Mouse (Mus musculus) gastrocnemius, postnatal 14 days (tissue): ENCODE data around the gene Sik3. TPM values are rescaled to one million over a fixed set of nuclear protein-coding genes. Genes with fewer than 3 reads are reported as not detected.
A peak's percentile ranks its signal among the peaks of the same experiment; 100 is the strongest.
"Not testable (repeated sequence)": the region's sequence is repeated elsewhere in the genome, so short reads cannot be mapped to it uniquely, and the experiment has no call there.

Experiments
- DNase-seq: peaks from one replicate; pipeline ENCODE4 v3.0.0; 2021; ENCODE audit warnings: mixed read lengths
- intact Hi-C: fragments of 180-260 bp; cut with DNase I; formaldehyde crosslinking; loops from one replicate; pipeline ENCODE4 v1.15.1; 2025; ENCODE audit warnings: low total_unique reads
- total RNA-seq, 2 experiments: library from RNA; stranded (reverse); gene quantifications; 2 replicates each; pipeline ENCODE4 v1.2.3; 2021

The Sik3 gene
- total RNA-seq, 2 experiments from 2014 or later = 37.4 TPM

DNA sequence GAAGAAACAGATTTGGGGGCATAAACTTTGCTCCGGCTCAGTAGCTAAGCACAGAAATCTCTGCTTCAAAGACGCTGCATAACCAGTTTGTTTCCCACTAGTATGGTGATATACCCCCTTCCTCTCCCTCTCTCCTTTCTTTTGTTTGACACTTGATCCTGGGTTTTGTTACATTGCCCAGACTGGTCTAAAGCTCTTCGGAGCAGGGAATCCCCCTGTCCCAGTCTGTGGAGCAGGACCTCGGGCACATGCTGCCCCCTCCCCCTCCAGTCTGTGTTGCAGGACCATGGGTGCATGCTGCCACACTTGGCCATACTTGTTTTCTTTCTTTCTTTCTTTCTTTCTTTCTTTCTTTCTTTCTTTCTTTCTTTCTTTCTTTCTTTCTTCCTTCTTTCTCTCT lies 77.4 kb downstream of the Sik3 start:
- no peak for DNase-seq
- intact Hi-C loops = no loop called here

- DNase-seq, intact Hi-C loops: not testable (repeated sequence)
Observed at GRCm38 (mm10) chr9:46091157-46091556, 78.5 kb downstream of the Sik3 start.

GRCm38 (mm10) chr9:46092633-46093032 lies 80.0 kb downstream of the Sik3 start:
- intact Hi-C loops = no loop called here
- DNase-seq = no peak

- intact Hi-C loops = no loop called here
- DNase-seq = no peak
Observed at GRCm38 (mm10) chr9:46098360-46098985, 85.9 kb downstream of the Sik3 start.

GRCm38 (mm10) chr9:46099107-46099506 lies 86.5 kb downstream of the Sik3 start:
- DNase-seq = no peak

GRCm38 (mm10) chr9:46103154-46103553 lies 90.5 kb downstream of the Sik3 start:
- no peak for DNase-seq
- intact Hi-C loops = no loop called here

More at GRCm38 (mm10) chr9:46099107-46099506, 86.5 kb downstream of the Sik3 start:
- intact Hi-C loops = no loop called here

- DNase-seq = no peak
- intact Hi-C loops = no loop called here
Observed at GRCm38 (mm10) chr9:46106105-46106504, 93.5 kb downstream of the Sik3 start.

- intact Hi-C loops = no loop called here
- DNase-seq = no peak
Observed at GRCm38 (mm10) chr9:46110648-46111047, 98.0 kb downstream of the Sik3 start.

GRCm38 (mm10) chr9:46111334-46111733 lies 98.7 kb downstream of the Sik3 start:
- intact Hi-C loops = no loop called here
- DNase-seq = no peak

DNA sequence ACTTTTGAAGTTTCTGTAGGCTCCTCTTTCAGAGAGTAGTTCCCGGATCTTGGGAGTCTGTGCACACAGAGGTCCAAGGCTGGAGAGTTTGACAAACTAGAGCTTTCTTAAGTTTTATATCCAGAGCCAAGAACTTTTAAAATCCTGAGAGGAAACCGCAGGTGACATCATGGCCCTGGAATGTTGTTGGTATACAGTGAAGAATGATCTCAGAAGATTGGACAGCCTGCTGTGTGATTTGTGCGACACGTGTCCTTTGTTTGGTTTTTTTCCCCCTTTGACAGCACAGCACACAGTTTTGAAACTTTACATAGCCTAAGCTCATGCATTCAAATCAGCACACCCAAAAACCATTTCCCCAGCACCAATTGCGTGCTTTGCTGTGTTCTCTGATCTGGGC lies 99.6 kb downstream of the Sik3 start:
- no peak for DNase-seq
- intact Hi-C loops = no loop called here

DNA sequence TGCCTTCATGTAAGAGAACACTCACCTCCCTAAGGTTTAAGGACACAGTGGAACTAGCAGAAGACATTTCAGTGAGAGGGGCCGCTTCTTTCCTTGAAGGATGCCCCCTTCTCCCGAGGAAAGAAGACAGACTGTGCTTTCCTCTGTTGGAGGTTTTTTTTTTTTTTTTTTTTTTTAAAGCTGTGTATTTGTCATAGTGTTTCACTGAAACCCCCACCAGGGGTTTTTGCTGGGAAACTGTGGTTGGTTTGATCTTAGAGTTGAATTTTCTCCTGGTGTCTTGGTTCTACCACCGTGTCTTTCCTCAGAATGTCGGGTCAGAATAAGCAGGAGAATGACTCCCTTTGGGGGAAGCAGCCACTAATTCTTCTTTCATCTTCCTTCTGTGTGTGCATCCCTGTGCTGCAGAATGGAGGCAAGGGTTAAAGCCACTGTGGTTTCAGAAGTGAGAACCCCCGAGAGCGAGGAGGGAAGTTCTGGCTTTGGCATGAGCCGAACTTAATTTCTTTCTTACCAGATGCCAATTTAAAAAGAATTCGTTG lies 106.3 kb downstream of the Sik3 start:
- DNase-seq = no peak
- intact Hi-C loops = no loop called here

GRCm38 (mm10) chr9:46119943-46120441 lies 107.4 kb downstream of the Sik3 start:
- DNase-seq = peak; percentile 86
- intact Hi-C loops = no loop called here

GRCm38 (mm10) chr9:46120468-46121253 lies 108.0 kb downstream of the Sik3 start:
- intact Hi-C loops = no loop called here
- no peak for DNase-seq

GRCm38 (mm10) chr9:46121486-46121885 lies 108.9 kb downstream of the Sik3 start:
- intact Hi-C loops = no loop called here
- DNase-seq = no peak

DNA sequence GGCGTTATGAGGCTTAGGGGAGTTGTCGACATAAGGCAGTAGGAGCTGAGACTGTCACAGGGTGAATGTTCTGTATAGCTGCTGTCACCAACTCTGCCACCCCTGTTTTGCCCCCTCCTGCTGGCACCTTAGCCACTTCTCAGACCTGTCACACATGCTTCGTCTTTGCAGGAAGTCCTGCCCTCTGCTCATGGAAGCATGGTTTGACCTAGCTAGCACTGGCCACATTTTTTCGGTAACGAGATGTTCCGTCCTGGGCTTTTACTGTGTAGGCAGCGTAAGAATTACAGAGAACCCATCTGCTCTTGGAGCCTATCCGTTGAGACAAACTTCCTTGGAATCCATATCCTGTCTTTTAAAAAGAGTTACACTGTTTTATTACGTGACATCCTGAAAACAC lies 110.1 kb downstream of the Sik3 start:
- DNase-seq = no peak

GRCm38 (mm10) chr9:46126295-46126694 lies 113.7 kb downstream of the Sik3 start:
- intact Hi-C loops = no loop called here

More for the DNA sequence above, 110.1 kb downstream of the Sik3 start:
- intact Hi-C loops = no loop called here

DNA sequence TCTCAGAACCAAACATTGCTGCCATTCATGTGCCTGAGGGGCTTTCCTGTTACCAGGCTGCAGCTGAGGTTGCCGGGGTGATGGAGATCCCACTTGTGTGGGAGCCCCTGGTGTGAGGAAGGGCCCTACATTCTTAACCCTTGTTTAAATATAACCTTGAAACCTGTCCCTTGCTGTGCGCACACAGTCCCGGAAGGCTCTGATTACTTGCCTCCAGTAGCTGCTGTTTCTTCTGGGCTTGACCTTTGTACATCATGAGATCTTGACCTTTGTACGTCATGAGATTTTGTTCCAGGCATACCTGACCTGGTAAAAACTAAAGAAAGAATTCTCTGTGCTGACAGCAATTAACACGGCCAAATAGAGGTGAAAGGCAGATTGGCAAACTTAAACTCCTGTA lies 114.7 kb downstream of the Sik3 start:
- intact Hi-C loops = no loop called here
- DNase-seq = no peak

More at GRCm38 (mm10) chr9:46126295-46126694, 113.7 kb downstream of the Sik3 start:
- DNase-seq = no peak

- intact Hi-C loops = no loop called here
- DNase-seq = no peak
Observed at GRCm38 (mm10) chr9:46129241-46129640, 116.6 kb downstream of the Sik3 start.

DNA sequence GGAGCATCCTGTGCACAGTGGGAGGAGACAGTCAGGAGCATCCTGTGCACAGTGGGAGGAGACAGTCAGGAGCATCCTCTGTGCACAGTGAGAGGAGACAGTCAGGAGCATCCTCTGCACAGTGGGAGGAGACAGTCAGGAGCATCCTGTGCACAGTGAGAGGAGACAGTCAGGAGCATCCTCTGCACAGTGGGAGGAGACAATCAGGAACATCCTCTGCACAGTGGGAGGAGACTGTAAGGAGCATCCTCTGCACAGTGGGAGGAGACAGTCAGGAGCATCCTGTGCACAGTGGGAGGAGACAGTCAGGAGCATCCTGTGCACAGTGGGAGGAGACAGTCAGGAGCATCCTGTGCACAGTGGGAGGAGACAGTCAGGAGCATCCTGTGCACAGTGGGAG lies 120.2 kb downstream of the Sik3 start:
- DNase-seq, intact Hi-C loops: not testable (repeated sequence)

- intact Hi-C loops = no loop called here
- no peak for DNase-seq
Observed at GRCm38 (mm10) chr9:46138831-46139230, 126.2 kb downstream of the Sik3 start.

GRCm38 (mm10) chr9:46140811-46141210 lies 128.2 kb downstream of the Sik3 start:
- intact Hi-C loops = no loop called here
- DNase-seq = no peak
